Mouse (Mus musculus): ENCODE data around the gene Pbx4. TPM values are rescaled to one million over a fixed set of nuclear protein-coding genes. Genes with fewer than 3 reads are reported as not detected.

The Pbx4 gene
- total and polyA plus RNA-seq, 3 experiments: 1.0 to 5.9 (median 2.4) TPM

DNA sequence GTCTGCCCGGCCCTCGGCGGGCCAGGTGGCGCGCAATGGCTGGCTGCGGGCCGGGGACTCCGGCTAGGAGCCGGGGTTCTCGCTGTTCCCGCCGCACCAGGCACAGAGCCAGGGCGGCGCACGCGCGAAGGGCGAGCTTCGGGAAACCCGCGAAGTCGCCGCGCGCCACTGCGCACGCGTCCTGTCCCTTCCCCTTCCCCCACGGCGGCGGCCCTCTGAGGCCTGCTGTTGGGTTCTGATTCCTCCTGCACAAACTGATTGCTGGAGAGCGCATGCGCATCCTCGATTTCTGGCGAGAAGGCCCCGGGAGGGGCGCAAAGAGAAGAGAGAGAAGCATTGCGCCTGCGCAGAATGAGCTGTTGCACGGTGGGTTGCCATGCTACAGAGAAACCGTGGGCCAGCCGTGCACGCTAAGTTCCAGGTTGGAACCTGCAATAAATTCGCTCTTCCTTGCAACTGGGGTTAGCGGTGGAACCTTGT is 70.8 kb downstream of the Pbx4 start:
- TF ChIP-seq CHD2 (IDR thresholded peaks at IDR 0.05; ENCODE audit: low read length) (peak; percentile 87), MAZ (IDR thresholded peaks at IDR 0.05; ENCODE audit: low read depth, low read length) (peak; percentile 75; the same call in 1 of the 2 replicates), CHD1 (IDR thresholded peaks at IDR 0.05; ENCODE audit: low read depth, low read length) (no peak), HCFC1 (IDR thresholded peaks at IDR 0.05; ENCODE audit: low read depth, low read length) (peak; percentile 71), MXI1 (IDR thresholded peaks at IDR 0.05; ENCODE audit: low read depth, low read length) (peak; percentile 78), EP300 (IDR thresholded peaks at IDR 0.05; ENCODE audit: low read length) (no peak), ELF1 (IDR thresholded peaks at IDR 0.05; ENCODE audit: low read depth, low read length) (peak; percentile 59), ZMIZ1 (IDR thresholded peaks at IDR 0.05; ENCODE audit: low read depth, low read length) (no peak; the same call in 1 of the 2 replicates), USF1 (IDR thresholded peaks at IDR 0.05; ENCODE audit: low read depth, low read length) (no peak), MEF2A (IDR thresholded peaks at IDR 0.05; ENCODE audit: borderline replicate concordance, low read depth, low read length) (peak; percentile 61), NELFE (IDR thresholded peaks at IDR 0.05; ENCODE audit: low read depth, low read length) (peak; percentile 80), KAT2A (IDR thresholded peaks at IDR 0.05; ENCODE audit: insufficient replicate concordance, low read length) (peak; percentile 57; the same call in 1 of the 2 replicates), SIN3A (IDR thresholded peaks at IDR 0.05; ENCODE audit: low read length) (peak; percentile 58; the same call in 1 of the 2 replicates), CTCF (conservative IDR thresholded peaks at IDR 0.05 in 1 of 2, IDR thresholded peaks at IDR 0.05 in 1 of 2; ENCODE audit: low read depth in 2 of 2, low read length in 2 of 2) (no peak), MAX (IDR thresholded peaks at IDR 0.05; ENCODE audit: low read length) (peak; percentile 71; the same call in 1 of the 2 replicates), POLR2A (IDR thresholded peaks at IDR 0.05; ENCODE audit: low read depth, low read length) (peak; percentile 68), NRF1 (IDR thresholded peaks at IDR 0.05; ENCODE audit: low read depth, low read length) (peak; percentile 97), POLR2AphosphoS2 (IDR thresholded peaks at IDR 0.05; ENCODE audit: low read depth, low read length) (peak; percentile 26; the same call in 1 of the 2 replicates), E2F4 (IDR thresholded peaks at IDR 0.05; ENCODE audit: insufficient replicate concordance, low read depth, low read length) (peak; percentile 62; the same call in 1 of the 2 replicates), IRF4 (IDR thresholded peaks at IDR 0.05; ENCODE audit: low read depth, low read length) (0 out of 2 replicates have a peak, but pooled peaks have one; percentile 19), USF2 (conservative IDR thresholded peaks at IDR 0.05; ENCODE audit: low read depth, low read length) (no peak), ZNF384 (IDR thresholded peaks at IDR 0.05; ENCODE audit: low read depth, low read length) (no peak)
- DNase-seq (ENCODE audit: extremely low read depth): peak; percentile 100
- H3K9ac ChIP-seq (ENCODE audit: insufficient read depth, low read depth): peak overlapping the region; percentile 62
- H3K4me1 ChIP-seq (ENCODE audit: control insufficient read depth in 1 of 2, insufficient read depth in 2 of 2): peaks cover 4 to 32% of the 10 kb centered on the region in 2 experiments
- H3K27me3 ChIP-seq (replicated peaks): no peaks in the 10 kb centered on the region
- H3K36me3 ChIP-seq (replicated peaks in 1 of 2; ENCODE audit: control insufficient read depth in 1 of 2, insufficient read depth in 1 of 2, low read length in 1 of 2): peaks cover 12 to 33% of the 10 kb centered on the region in 2 experiments
- dilution Hi-C loops (cut with MboI; ENCODE audit: extremely low pct_ligation_motif_present, extremely low pct_unique_long_range_greater_than_20kb, low sequenced_read_pairs) (no loop called here), in situ Hi-C loops (cut with MboI; ENCODE audit: low pct_ligation_motif_present, low pct_unique_long_range_greater_than_20kb, low sequenced_read_pairs) (no loop called here)
- peak overlapping the region; percentile 84 for H3K27ac ChIP-seq (ENCODE audit: insufficient read depth, low read depth)
- peak overlapping the region; percentile 60 to 83 (median 81) for H3K4me3 ChIP-seq (replicated peaks in 1 of 3; ENCODE audit: low read depth in 2 of 3, low read length in 2 of 3, poor library complexity in 1 of 3)
- H3K79me2 ChIP-seq (replicated peaks; ENCODE audit: control insufficient read depth, extremely low read depth, insufficient read depth, poor library complexity, severe bottlenecking): peaks cover 22% of the 10 kb centered on the region
- no peaks in the 10 kb centered on the region for H3K9me3 ChIP-seq (replicated peaks; ENCODE audit: low read length)
- H3K4me2 ChIP-seq (ENCODE audit: insufficient read depth, low read depth, poor library complexity, severe bottlenecking): peak overlapping the region; percentile 77

Data from CH12.LX (cell line).